Mouse (Mus musculus) heart, postnatal 0 days (tissue): ENCODE measurements around the gene Trmt61a.

Source experiments
- CTCF ChIP-seq: IDR thresholded peaks from 2 replicates; pipeline ENCODE4 v1.5.1; 2016; ENCODE audit warnings: antibody characterized with exemption, control low read depth, low read depth
- EP300 ChIP-seq: IDR thresholded peaks from 2 replicates; pipeline ENCODE4 v1.6.1; 2016; ENCODE audit warnings: antibody characterized with exemption, low read depth

DNA sequence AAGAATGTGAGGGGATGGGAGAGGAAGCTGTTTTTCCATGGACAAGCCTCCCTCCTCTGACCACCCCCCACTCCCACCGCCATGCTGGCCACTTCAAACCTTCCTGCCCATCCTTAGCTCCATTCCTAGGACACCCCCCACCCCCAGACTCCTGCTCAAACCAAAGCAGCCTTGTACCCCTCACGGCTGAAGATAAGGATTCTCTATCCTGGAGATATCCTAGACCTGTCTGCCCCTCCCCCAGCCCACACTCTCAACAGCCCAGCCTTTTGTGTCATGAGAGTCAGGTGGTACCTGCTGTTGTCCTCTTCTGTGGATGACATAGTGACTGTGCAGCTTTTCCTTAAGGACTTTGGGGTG, 10.1 kb downstream of the Trmt61a start:
- no peak for TF ChIP-seq CTCF
- TF ChIP-seq EP300 = no peak
